Mouse (Mus musculus) c-Kit-positive CD71-positive TER-119-positive erythroid progenitor cells, embryonic 14.5 days (primary cell): ENCODE measurements around the gene Rad51b.

ENCODE experiments used
- DNase-seq: peaks from one replicate; pipeline ENCODE4 v3.0.0-alpha.2; 2013; ENCODE audit warnings: low spot score

Rad51b gene

DNA sequence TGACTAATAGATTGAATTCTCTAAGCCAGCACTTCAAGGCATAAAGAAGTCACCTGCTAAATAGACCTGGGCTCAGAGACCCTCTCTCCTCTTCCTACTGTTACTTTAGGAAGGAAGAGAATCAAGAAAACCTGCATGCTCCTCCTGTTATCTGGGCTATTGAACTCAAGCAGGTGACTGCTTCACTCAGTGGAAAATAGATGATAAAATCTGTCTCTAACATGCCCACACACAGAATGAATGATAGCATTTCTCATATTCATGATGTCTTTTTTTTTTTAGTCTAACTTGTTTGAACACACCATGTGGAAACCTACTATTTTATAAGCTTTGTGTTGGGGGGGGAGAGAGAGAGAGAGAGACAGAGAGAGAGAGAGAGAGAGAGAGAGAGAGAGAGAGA, 352.7 kb downstream of the Rad51b start:
- DNase-seq = no peak

DNA sequence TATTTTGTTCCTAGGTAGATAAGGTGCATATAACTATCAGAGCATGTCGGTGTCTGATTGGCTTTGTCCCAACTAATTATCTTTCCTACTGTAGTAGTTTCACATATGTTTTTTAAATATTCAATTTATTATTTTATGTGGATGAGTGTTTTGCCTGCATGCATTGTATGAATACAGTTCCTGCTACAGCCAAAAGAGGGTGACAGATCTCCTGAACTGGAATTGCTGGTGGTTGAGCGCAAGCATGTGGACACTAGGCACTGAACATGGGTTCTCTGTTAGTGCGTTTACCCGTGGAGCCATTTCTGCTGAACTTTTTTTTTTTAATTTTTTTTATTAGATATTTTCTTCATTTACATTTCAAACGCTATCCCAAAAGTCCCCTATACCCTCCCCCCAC, 358.1 kb downstream of the Rad51b start:
- no peak for DNase-seq

DNA sequence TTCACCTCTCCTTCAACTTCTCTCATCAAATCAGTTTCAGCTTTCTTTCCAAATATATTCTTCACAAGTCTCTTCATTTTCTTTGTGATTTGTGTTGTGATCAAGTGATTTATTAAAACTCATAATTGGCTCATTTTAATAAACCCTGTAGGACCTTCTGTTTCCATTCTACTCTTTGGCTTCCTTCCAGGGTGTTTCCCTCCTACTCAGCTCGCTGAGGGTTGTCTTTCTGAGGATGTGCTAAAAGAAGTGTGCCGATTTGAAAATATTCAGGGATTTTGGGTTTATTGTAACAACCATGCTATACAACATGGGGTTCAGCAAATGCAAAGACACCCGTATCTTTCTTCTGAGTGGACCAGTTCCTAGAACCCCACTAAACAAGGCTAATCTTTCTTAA, 361.8 kb downstream of the Rad51b start:
- DNase-seq = no peak

DNA sequence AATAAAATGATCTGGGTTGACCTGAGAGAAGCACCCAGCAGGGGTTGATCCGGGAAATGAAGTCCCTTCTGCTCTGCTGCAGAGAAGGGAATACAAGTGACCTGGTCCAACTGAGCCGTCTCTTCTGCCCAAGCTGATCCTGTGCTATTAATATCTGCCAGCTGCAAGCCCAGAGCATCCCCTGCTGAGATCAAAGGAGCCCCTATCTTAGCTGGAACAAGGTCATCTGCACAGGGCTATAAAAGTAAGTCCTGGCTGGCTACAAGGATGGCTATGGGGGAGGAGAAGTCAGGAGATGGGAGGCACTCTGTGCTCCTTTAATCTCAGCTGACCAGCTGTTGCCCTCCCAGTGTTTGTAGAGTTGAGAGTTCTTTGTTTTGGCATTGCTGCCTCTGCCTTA, 364.2 kb downstream of the Rad51b start:
- no peak for DNase-seq

DNA sequence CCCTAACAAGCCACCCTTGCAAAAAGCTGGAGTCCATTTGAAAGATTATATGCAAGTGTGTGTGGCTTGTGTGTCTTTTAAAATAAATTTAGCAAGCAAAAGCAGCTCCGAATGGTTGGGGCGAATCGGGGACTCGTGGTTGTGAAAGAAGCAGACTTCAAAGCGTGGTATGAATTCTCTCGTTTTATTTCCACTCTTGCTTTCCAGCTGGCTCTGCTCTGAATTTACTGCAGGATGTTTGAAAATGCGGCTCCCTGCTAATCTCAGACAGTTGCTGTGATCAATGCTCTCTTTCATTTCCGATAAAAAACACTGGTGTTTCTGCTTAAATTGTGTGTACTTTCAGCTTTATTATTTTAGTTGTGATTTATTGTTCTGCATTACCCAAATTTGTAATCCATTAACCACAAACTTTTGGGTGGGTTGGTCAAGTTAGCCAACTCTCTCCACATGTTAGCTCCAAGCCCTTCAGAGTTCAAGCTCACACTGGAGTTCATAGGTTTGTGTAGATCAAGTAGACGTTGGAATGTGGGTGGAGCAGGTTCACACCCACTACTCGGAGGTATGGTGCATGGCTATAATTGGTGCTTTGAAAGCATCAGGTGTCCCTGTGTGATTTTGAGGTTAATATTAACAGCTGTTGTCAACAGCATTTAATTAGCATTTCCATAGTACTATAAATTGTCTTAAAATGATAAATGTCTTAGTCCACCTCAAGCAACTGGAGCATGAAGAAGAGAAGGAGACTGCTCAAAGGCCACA, 366.2 kb downstream of the Rad51b start:
- DNase-seq = no peak

DNA sequence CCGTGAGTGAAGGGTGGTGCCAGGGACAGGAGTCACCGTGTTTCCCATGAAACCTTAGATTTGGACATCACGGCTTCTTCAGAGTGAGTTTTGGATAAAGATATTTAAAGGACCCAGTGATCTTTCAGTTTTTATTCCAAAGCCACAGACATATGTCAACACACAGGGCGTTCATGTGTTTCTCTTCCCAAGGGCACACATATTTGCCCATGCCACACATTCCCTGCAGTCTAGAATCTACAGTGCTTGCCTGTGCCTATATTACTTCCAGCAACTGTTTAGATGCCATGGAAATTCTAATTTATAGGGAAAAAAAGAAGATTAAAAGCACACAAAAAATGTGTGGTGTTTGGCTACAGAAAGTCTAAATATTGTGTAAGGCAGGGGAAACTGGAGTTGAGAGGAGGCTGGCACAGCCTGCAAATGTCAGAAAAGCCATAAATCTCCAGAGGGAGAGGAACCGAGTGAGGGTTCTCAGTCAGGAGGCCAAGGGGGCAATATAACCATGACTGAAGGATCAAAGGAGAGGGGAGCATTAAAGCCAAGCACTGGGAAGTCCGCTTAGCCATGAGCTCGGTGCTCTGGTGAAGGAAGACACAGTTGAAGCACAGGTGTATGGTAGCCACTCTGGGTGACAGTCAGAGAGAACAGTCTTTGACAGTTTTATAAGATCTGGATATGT, 367.0 kb downstream of the Rad51b start:
- no peak for DNase-seq

DNA sequence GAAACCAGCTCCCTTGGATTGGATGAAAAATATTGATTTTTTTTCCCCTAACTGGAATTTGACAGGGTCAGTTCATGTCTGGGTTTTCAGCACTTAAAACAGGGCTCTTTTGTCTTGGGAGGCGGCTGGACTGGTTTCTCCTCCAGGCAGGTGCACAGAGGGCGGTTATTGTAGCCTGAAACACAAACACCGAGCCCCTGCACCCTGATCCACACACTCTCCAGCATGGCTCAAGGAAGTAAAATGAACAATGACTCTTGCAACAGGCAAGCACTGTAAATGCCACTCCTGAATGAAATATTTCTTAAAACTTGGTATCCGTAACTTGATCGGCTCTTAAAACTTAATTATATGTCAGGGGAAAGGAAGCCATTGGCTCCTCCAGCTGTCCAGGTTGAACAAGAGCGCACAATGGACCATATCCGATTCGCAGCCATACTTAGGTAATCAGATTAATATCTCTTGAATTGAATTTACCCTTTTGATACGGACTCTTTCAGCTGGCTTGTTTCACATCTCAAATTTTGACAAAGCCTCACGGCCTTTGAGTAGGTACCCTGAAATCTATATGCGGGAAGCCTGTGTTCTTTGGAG, 377.9 kb downstream of the Rad51b start:
- DNase-seq = no peak

DNA sequence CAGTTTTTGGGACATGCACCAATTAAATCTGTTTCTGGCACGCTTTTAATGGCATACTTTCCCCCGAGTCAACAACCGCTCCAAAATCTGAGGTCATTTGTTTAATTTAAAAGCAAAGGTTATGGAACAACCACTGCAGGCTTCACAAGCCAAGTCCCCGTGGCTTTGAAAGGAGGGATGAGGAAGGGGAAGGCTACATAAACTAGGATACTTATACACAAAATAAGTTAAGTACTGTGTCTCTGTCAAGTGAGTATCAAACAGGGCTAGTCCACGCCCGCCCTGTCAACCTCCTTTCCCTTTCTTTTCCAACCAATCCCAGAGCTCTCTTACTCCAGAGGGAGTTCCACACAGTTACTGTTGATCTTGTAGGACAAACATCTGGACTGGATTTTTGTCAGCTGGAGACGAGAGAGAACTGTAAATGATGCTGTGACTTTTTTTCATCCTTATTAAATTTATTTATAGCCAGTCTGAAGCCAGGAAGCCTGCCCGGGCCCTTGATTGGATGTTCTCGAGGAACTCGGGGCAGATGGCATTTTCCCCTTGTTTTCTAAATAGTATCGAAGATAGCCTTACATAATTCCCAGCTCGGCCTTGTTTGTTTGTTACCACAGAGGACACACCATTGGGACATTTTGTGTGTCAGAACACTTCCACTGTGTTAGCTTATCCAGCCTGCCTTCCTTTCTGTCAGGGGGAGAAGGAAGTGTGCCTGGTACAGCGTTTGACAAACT, 378.5 kb downstream of the Rad51b start:
- no peak for DNase-seq

DNA sequence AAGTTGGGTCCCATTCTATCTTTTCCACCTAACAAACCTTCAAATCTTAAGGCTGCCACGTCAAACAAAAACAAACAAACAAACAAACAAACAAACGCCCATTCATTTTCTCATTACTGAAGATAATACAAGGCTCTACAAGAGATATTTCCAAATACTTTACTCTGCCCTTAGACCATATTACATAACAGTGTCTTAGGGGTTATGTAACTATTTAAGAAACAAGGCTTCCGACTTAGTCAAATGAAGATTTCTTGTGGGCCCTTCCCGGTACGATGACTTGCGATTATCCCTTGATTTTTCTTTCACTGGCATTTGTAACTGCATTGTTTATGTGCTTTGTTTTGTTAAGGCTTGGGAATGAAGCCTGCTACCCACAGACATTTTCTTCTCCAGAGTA, 379.2 kb downstream of the Rad51b start:
- no peak for DNase-seq

DNA sequence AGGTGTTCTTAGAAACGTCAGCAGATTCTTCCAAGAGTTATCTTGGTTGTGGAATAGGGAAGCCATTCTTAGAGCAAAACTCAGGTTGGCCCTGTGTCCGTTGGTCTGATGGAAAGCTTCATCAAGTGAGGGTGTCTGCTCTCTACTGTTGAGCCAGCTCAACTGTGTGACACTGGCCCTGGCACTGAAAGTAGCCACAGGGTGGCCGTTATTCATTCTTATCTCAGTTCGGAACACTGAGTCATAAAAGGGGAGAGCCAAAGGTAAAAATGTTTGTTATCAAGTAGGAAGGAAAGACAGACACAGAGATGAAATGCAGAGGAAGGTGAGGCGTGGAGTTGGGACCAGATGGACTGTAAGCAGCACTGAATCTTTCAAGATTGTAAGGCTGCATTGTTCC, 379.8 kb downstream of the Rad51b start:
- DNase-seq = no peak

DNA sequence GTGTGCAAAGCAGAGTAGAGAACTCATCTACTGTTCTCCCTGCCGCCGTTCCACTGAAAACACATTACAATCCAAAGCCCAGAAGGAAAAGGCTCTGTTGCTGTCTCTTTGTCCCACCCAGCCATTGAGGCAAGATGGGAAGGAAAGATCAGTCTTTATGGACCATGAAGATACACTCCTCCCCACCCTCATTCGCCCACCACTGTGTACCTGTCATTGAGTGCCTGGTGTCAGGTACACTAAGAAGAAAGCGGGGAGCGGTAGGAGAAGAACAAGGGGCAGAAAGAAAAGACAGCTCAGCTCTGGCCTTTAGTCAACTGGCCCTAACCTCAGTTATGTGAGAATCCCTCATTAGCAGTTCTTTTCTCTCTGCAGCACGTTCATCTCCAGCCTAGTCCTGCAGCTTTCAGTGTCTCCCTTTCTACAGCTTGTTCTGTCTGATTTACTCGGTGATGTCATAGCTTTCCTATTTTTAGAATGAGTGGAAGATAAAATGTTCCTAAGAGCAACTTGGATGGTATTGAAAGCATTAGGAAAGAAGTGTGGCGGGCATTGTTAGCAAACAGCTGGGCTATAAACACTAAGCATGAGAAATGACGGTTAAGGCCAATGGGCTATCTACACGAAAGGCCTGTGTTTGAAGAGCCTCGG, 382.3 kb downstream of the Rad51b start:
- no peak for DNase-seq

DNA sequence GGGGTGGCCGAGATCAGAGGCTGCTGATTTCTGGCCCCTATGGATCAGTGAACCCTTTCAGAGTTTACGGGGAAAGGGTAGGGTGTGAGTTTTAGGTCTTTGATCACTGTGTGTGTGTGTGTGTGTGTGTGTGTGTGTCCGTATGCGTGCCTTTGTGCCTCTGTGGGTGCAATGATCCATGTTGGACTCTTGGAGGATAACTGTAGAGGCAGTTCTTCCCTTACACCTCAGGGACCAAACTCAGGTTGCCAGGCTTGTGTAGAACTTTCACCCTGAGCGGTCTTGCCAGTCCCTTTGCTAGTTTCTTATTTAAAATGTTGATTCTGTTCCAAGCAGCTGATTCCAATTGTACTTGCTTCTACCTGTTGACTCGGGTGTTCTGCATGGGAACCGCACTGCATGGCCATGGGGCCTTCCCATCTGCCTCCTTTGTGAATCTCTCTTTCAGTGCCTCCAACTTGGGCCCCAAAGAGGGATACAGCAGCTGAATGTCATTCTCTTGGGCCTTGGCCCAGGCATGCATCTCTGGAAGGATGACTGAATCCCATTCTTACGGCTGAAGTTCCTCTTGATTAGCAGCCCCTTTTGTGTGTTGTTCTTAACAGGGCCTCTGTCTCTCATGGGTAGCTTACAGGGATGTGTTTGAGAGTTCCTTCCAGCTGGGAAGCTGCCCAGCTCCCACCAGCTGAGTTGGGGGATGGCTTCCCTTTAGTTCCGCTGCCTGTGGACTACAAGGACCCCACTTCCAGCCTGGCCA, 383.0 kb downstream of the Rad51b start:
- no peak for DNase-seq

DNA sequence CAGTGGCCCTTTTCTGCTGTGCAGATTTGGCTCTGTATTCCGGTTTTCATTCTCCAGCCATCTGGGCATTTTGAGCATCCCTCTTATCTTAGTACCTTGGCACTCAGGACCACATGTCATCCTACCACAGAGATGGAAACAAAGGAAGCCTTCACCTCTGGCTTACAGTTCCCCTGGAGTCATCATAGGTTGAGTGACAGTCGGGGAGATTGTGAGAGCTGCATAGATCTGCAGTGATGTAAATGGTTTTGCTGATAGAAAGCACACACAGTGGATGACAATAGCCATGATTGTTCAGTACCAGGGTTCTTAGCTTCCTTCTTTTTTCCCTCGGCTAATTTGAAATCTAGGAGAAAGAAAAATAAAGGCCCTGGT, 383.6 kb downstream of the Rad51b start:
- no peak for DNase-seq

DNA sequence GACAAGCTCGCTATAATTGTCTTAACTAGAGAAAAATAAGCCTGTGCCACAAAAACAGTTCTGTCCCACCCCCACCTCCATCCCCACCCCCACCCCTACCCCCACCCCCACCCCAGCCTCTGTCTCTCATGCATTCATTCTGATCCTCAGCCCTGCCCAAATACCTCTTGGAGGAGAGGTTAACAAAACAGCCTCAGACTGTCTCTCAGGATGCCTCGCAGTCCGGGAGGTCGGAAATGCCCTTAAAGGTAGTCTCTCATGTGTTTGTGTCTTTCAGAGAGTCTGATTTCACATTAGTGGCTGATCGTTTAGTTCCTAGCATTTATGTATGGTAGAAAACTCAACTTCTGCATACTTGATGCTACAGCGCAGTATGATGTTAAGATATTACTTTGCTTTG, 384.5 kb downstream of the Rad51b start:
- DNase-seq = no peak

DNA sequence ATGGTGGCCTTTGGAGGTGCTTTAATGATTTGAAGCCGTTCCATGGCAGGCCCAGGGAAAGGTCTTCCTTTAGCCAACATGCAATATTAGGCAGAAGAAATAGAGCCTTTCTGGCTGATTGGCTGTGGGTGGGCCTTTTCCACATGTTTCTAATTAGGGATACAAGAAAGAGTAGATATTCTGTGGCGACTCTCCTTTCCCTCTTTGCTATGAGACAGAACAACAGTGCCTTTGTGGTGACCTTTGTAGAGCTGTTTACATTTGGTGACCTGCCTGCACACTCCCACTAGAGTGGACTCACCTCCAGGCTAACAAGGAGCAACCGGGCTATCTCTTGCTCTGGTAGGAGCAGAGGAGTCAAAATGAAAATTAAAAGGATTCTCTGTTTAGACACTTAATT, 386.3 kb downstream of the Rad51b start:
- no peak for DNase-seq

DNA sequence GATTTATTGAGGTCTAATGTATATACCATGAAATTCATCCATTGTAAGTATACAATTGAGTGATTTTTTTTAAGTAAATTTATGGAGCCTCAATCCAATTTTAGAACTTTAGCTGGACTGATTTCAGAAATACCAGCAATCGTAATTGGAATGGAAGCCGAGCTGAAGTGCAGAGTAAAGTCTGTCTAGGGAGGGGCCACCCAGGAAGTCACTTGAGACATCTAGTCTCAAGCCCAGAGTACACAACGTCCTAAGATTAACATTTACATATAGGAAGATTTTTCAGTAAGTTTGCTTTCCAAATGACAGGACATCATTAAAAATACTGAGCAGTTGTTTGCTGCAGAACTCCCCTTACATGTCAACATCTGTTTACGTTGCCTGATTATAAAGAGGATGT, 386.7 kb downstream of the Rad51b start:
- no peak for DNase-seq

DNA sequence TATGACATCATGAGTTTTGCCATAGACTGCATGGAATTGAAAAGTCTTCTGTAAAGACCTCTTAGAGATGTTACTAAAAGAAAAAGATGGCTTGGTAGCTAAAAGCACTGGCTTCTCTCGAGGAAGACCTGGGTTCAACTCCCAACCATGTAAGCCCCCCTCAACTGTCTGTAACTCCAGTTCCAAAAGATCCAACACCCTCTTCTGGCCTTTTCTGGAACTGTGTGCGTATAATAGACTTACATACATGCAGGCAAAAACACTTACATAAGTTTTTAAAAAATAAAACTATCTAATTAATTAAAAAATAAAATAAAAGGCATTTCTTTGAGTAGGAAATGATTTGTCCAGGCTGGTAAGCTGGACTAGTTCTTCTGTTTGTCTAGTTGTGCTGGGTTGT, 387.3 kb downstream of the Rad51b start:
- DNase-seq = no peak

DNA sequence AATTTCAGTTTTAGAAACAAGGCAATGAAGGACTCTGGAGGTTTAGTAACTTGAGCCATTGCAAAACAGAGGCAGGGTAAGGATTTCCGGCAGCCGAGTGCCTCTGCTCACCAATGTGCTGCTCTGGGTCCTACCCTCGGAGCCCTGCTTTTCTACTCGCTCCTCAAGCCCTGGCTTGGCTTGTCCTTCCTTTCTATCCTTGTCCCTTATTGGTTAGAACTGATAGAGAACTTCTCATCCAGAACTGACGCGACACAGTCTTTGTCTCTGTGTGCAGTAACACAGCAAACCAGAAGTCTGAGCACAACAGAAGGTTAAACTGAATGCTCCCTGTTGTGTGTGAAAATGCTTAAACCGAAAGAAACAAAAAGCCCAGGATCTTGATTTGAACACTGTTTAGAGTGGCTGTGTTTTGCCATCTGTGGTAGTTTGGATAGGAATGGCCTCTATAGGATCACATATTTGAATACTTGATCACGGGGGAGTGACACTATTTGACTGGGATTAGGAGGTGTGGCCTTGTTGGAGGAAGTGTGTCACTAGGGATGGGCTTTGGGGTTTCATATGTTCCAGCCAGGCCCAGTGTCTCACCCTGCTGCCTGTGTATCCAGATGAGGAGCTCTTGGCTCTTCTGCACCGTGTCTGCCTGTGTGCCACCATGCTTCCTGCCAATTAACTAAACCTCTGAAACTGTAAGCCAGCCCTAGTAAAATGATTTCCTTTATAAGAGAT, 389.7 kb downstream of the Rad51b start:
- DNase-seq = no peak

DNA sequence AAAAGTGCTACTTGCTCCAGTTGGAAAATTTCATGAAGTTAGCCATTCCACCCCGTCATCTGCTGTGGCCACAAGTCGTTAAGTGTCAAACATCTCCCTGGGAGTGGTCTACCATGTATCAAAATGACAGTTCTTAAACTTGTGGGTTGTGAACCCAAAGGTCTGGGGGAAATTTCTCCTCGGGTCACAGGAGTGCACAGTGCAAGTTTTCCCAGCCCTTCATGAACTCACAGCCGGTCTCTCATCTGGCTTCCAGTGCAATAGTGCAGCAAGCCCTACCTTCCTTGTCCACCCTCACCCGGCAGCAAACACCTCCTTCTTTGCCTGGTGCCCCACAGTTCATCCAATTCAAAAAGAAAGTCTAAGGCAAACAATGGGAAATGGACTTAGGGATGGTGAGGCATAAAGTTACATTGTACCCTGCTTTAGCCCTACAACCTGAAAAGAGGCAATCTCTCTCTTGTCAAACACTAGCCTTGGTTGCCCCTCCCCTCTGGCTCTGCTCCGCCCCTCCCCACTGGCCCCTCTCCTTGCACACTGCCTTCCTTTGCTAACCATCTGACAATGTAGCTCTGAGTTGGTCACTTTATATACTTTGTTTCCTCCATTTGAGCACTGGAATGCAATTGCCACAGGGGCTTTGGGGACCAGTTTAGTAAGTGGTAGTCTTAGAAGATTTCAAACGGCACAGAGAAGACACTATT, 390.8 kb downstream of the Rad51b start:
- no peak for DNase-seq

DNA sequence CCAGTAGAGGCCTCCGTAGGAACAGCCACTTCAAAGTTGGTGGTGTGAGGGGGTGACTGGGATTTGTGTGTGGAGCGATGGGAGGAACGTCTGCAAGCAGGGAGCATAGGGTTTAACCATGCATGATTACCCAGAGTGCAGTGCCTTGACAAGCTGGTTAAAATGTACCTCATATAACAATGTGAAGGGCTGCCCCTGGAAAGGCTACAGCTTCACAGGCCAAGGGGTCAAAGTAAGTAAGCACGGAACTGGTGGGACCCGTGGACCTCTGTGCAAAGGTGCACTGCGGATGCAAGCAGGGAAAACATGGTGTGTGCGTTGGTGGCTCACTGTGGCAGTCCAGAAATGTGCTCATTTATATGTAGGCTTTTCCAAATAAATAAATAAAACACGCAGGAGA, 392.2 kb downstream of the Rad51b start:
- DNase-seq = no peak
